Mouse (Mus musculus) embryonic facial prominence, embryonic 13.5 days (tissue): ENCODE measurements around the gene Alg1. TPM values are rescaled to one million over a fixed set of nuclear protein-coding genes. Genes with fewer than 3 reads are reported as not detected.

Experiments used
- ATAC-seq: fragments of 200-750 bp; cut with Nextera tagmentation; 2 replicates; pipeline ENCODE4 v1.8.0; 2017; ENCODE audit warnings: low read depth; ENCODE audit not compliant: insufficient number of reproducible peaks, insufficient read depth, low FRiP score, low TSS enrichment
- H3K27ac ChIP-seq: fragments of 300-500 bp; sonication (generic); 2 replicates; pipeline ENCODE4 v1.5.1; 2015; ENCODE audit warnings: moderate library complexity, mild to moderate bottlenecking, inconsistent platforms
- H3K27me3 ChIP-seq: fragments of 300-500 bp; sonication (generic); 2 replicates; pipeline ENCODE4 v1.6.1; 2015; ENCODE audit warnings: mild to moderate bottlenecking, inconsistent platforms
- H3K36me3 ChIP-seq: fragments of 300-500 bp; sonication (generic); 2 replicates; pipeline ENCODE4 v1.6.1; 2015; ENCODE audit warnings: mild to moderate bottlenecking, inconsistent platforms
- H3K4me1 ChIP-seq: fragments of 300-500 bp; sonication (generic); 2 replicates; pipeline ENCODE4 v1.6.1; 2015; ENCODE audit warnings: inconsistent platforms
- H3K4me2 ChIP-seq: fragments of 300-500 bp; sonication (generic); 2 replicates; pipeline ENCODE4 v1.6.1; 2015; ENCODE audit warnings: moderate library complexity, mild to moderate bottlenecking, inconsistent platforms
- H3K4me3 ChIP-seq: fragments of 300-500 bp; sonication (generic); 2 replicates; pipeline ENCODE4 v1.5.1; 2015; ENCODE audit warnings: mild to moderate bottlenecking, inconsistent platforms
- H3K9ac ChIP-seq: fragments of 300-500 bp; sonication (generic); 2 replicates; pipeline ENCODE4 v1.6.1; 2015; ENCODE audit warnings: mild to moderate bottlenecking, inconsistent platforms
- H3K9me3 ChIP-seq: fragments of 300-500 bp; sonication (generic); 2 replicates; pipeline ENCODE4 v1.6.1; 2016; ENCODE audit warnings: inconsistent platforms
- WGBS: fragments of 180-500 bp; shearing (Covaris S2); methylation state at CpG from one replicate; pipeline ENCODE4 v1.1.7; 2015; ENCODE audit warnings: mixed read lengths; 5-methylcytosine and 5-hydroxymethylcytosine counted together
- microRNA-seq: library from miRNA; unstranded; fragments of <30 nt; microRNA quantifications from one replicate; pipeline ENCODE4, GENCODE M21; 2016
- polyA plus RNA-seq: library from polyadenylated mRNA; unstranded; fragments of >200 nt; fragmentation: Nextera tagmentation; extraction: Ambion mirVana; gene quantifications from 2 replicates; pipeline ENCODE4 v1.2.1, GENCODE M21; 2015

Alg1 gene
- polyA plus RNA-seq, 1 experiment from 2014 or later: 38.1 TPM

GRCm38 (mm10) chr16:5279571-5280222, 46.3 kb downstream of the Alg1 start:
- no peak for ATAC-seq
- WGBS: 76% methylated on average over 5 of the region's 5 CpGs
- Histone ChIP-seq H3K9me3 (no peaks in the 10 kb centered on the region), H3K36me3 (no peaks in the 10 kb centered on the region), H3K4me3 (no peak overlapping the region), H3K4me1 (no peaks in the 10 kb centered on the region), H3K27ac (no peak overlapping the region), H3K4me2 (no peak overlapping the region), H3K9ac (no peak overlapping the region), H3K27me3 (no peaks in the 10 kb centered on the region)

GRCm38 (mm10) chr16:5282686-5283085, 49.3 kb downstream of the Alg1 start:
- ATAC-seq: no peak
- WGBS: 84% methylated on average over 9 of the region's 9 CpGs

DNA sequence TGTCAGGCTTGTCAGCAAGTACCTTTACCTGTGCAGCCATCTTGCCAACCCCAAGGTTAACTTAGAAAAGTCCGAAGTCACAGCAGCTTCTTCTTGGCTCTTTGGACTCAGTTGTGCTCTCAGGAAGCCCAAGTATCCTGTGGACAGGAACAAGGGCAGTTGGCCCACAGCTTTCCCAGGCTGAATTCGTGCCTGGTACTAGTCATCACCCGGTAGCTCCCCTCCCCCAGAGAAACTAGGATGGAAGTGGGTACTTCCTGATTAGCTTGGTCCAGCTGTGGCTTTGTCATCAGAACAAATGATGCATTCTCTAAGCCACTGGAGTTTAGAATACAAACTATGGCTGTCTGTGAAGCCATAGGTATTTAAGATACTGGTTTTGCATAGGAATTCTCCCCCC, 52.0 kb downstream of the Alg1 start:
- no peaks in the 10 kb centered on the region for H3K27me3 ChIP-seq
- H3K4me1 ChIP-seq: no peaks in the 10 kb centered on the region
- H3K9ac ChIP-seq: no peak overlapping the region
- no peak overlapping the region for H3K4me3 ChIP-seq
- no peak overlapping the region for H3K4me2 ChIP-seq
- H3K9me3 ChIP-seq: no peaks in the 10 kb centered on the region
- no peak overlapping the region for H3K27ac ChIP-seq
- WGBS: 51% methylated on average over 3 of the region's 3 CpGs
- no peaks in the 10 kb centered on the region for H3K36me3 ChIP-seq
- no peak for ATAC-seq

More at GRCm38 (mm10) chr16:5282686-5283085, 49.3 kb downstream of the Alg1 start:
- H3K36me3 ChIP-seq: no peaks in the 10 kb centered on the region
- H3K9me3 ChIP-seq: no peaks in the 10 kb centered on the region
- H3K4me3 ChIP-seq: no peak overlapping the region
- no peaks in the 10 kb centered on the region for H3K27me3 ChIP-seq
- H3K4me2 ChIP-seq: no peak overlapping the region
- no peak overlapping the region for H3K9ac ChIP-seq
- H3K27ac ChIP-seq: no peak overlapping the region
- H3K4me1 ChIP-seq: no peaks in the 10 kb centered on the region

Small RNA genes lying within 50 kb of the gene (microRNA-seq; reads per million reads assigned to microRNA genes)
- gene Gm23689: not detected
- not detected for gene Gm26095
- gene Mir6364: not detected

Other genes with a start within 250 kb of the Alg1 start
- not detected in 2 replicates for gene Sept12, start 235.8 kb upstream of the Alg1 start, polyA plus RNA-seq
- 5.4 and 10.0 TPM in 2 replicates for gene Smim22, start 226.3 kb upstream of the Alg1 start, polyA plus RNA-seq
- 59.2 and 65.8 TPM in 2 replicates for gene Rogdi, start 220.1 kb upstream of the Alg1 start, polyA plus RNA-seq
- 139 and 143 TPM in 2 replicates for gene Glyr1, start 183.8 kb upstream of the Alg1 start, polyA plus RNA-seq
- gene Ubn1, start 183.6 kb upstream of the Alg1 start, polyA plus RNA-seq: 20.9 and 22.9 TPM in 2 replicates
- gene Ppl, start 101.2 kb upstream of the Alg1 start, polyA plus RNA-seq: 7.9 and 8.4 TPM in 2 replicates
- 0.06 and 0.14 TPM in 2 replicates for gene Sec14l5, start 86.5 kb upstream of the Alg1 start, polyA plus RNA-seq
- 16.7 and 17.9 TPM in 2 replicates for gene Nagpa, start 29.6 kb upstream of the Alg1 start, polyA plus RNA-seq
- 1.7 and 2.9 TPM in 2 replicates for gene AU021092, start 11.3 kb upstream of the Alg1 start, polyA plus RNA-seq
- gene Eef2kmt, start 22.4 kb downstream of the Alg1 start, polyA plus RNA-seq: 17.0 and 20.3 TPM in 2 replicates